ENCODE assay signal across 27 mouse cellular contexts in the genomic region with DNA sequence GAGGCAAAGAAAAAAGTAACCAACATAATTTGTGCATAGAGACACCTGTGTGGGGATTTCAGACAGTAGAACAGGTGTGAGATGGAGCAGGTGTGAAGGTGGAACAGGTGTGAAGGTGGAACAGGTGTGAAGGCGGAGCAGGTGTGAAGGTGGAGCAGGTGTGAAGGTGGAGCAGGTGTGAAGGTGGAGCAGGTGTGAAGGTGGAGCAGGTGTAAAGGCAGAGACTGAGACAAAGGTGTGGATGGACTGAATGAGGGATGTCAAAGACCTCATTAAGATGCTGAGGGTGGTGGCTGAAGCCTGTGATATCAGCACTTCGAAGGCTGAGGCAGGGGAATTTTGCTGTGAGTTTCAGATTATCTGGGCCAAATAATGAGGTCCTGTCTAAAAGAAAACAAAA. TPM values are rescaled to one million over a fixed set of nuclear protein-coding genes. Genes with fewer than 3 reads are reported as not detected.
"Had no signal": no experiment of that assay in that cellular context is flagged by ENCODE, and none has a peak within 500 bp of the region (broad histone marks: within the 10 kb centered on the region; RNA-seq: fewer than 3 reads in every experiment).

No protein-coding gene starts in this region.

- H3K4me1 ChIP-seq: embryonic facial prominence, embryonic 10.5 days; embryonic facial prominence, embryonic 12.5 days; embryonic facial prominence, embryonic 13.5 days; embryonic facial prominence, embryonic 15.5 days; forebrain, embryonic 10.5 days; forebrain, embryonic 13.5 days; forebrain, embryonic 15.5 days had no signal

- H3K4me3 ChIP-seq: embryonic facial prominence, embryonic 10.5 days; embryonic facial prominence, embryonic 12.5 days; embryonic facial prominence, embryonic 13.5 days; embryonic facial prominence, embryonic 15.5 days; erythroblast, embryonic 14.5 days; forebrain, embryonic 10.5 days; forebrain, embryonic 13.5 days; forebrain, embryonic 15.5 days; gastrocnemius, adult 2 months; heart, adult 2 months had no signal

- H3K27me3 ChIP-seq: embryonic facial prominence, embryonic 12.5 days; embryonic facial prominence, embryonic 15.5 days; forebrain, embryonic 13.5 days; forebrain, embryonic 15.5 days had no signal

- H3K27ac ChIP-seq: embryonic facial prominence, embryonic 10.5 days; embryonic facial prominence, embryonic 12.5 days; embryonic facial prominence, embryonic 13.5 days; embryonic facial prominence, embryonic 15.5 days; forebrain, embryonic 10.5 days; forebrain, embryonic 13.5 days; forebrain, embryonic 15.5 days; gastrocnemius, adult 2 months; heart, adult 2 months had no signal

- H3K36me3 ChIP-seq: embryonic facial prominence, embryonic 10.5 days; embryonic facial prominence, embryonic 12.5 days; embryonic facial prominence, embryonic 13.5 days; embryonic facial prominence, embryonic 15.5 days; forebrain, embryonic 10.5 days; forebrain, embryonic 15.5 days had no signal

- H3K9ac ChIP-seq: embryonic facial prominence, embryonic 12.5 days; embryonic facial prominence, embryonic 13.5 days; embryonic facial prominence, embryonic 15.5 days; forebrain, embryonic 13.5 days; forebrain, embryonic 15.5 days; forebrain, postnatal 0 days had no signal

- ATAC-seq: forebrain, embryonic 13.5 days; forebrain, embryonic 14.5 days; forebrain, embryonic 15.5 days; forebrain, embryonic 16.5 days; forebrain, postnatal 0 days had no signal

- DNase-seq: cerebellum, adult 8-10 months; cerebellum, adult 9-11 months; cerebellum, postnatal 10 days; cerebellum, postnatal 14 days; cerebellum, postnatal 25 days; cerebellum, postnatal 36 days; embryo, embryonic 11 days; forebrain, postnatal 0 days; gastrocnemius, adult 2 months; gastrocnemius, postnatal 10 days; gastrocnemius, postnatal 14 days; gastrocnemius, postnatal 25 days; gastrocnemius, postnatal 36 days; heart, adult 18-20 months; heart, adult 2 months had no signal

- H3K9me3 ChIP-seq: embryonic facial prominence, embryonic 10.5 days; embryonic facial prominence, embryonic 12.5 days; embryonic facial prominence, embryonic 13.5 days; embryonic facial prominence, embryonic 15.5 days; forebrain, embryonic 10.5 days; forebrain, embryonic 13.5 days; forebrain, embryonic 15.5 days had no signal

- H3K4me2 ChIP-seq: embryonic facial prominence, embryonic 12.5 days; embryonic facial prominence, embryonic 13.5 days; embryonic facial prominence, embryonic 15.5 days; forebrain, embryonic 13.5 days; forebrain, embryonic 15.5 days had no signal

RNA-seq across cellular contexts. Expression of gene Kcnj12, which starts 59.3 kb away (rescaled TPM):
- total RNA-seq: common myeloid progenitor, adult 5-6 weeks; granulocyte monocyte progenitor cell, adult 5-6 weeks had no signal
